Mouse (Mus musculus) lung, postnatal 0 days (tissue): ENCODE measurements around the gene Nsun2.

ENCODE experiments used
- CTCF ChIP-seq: IDR thresholded peaks from 2 replicates; pipeline ENCODE4 v1.5.1; 2016; ENCODE audit warnings: antibody characterized with exemption, mild to moderate bottlenecking
- EP300 ChIP-seq: IDR thresholded peaks from 2 replicates; pipeline ENCODE4 v1.6.1; 2016; ENCODE audit warnings: antibody characterized with exemption, mild to moderate bottlenecking, control low read depth

DNA sequence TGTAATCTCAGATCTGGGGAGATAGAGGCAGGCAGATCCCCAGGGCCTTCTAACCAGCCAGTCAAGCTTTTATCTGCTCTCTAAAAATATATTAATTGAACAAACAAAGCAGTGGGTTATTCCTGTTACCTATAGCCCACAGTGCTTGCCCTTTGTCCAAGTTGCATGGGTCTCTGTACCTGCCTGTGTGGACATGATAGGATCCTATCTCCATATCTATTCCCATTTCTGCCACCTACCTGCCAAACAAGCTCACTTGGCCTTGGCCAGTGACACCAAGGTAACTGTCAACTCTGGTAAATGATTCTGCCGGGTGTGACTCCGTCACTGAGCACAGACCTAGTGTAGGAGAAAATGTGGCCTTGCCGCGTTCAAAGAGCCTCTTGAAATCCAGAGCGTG is 57.8 kb downstream of the Nsun2 start:
- no peak for TF ChIP-seq EP300
- TF ChIP-seq CTCF = no peak
